Mouse (Mus musculus): ENCODE measurements around the gene Efcab7. TPM values are rescaled to one million over a fixed set of nuclear protein-coding genes. Genes with fewer than 3 reads are reported as not detected.

Gene Efcab7
- total RNA-seq, 2 experiments from 2014 or later, result 0.82 to 2.5 TPM

DNA sequence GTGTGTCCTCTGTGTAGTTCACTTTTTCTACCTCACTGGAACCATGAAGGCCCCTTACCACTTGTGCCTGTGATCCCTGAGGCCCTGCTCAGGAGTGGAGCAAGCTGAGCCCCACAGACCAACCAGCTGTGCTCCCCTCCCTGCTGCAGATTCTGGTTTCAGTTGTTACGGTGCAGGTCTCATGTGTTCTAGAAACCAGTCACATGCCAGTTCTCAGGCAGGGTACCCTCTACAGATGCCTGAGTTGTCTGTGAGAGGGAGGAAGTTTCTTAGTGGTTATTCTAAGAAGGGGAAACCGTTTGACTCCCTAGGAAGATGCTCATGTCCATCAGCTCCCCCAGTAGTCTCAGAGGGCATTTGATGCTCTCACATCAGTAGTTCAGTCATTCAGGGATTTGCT is 115.6 kb downstream of the Efcab7 start:
- no peak for DNase-seq

DNA sequence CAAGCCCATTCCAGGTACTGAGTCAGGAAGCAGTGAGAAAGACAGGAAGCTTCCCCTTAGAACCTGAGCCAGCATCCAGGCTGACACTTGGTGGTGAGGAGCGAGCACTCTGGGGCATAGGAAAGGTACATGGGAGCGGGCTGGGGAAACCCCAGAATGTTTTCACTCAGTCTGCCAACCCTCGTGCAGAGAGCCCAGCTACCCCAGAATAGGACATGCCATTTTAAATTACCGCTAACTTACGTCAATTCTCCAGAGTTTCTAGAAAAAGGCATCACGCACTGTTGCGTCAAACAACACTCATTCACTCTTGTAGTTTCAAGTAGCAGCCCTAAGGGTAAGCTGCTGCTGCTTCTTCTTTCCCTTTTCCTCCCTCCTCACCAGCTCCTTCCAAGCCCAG is 116.0 kb downstream of the Efcab7 start:
- no peak for DNase-seq

DNA sequence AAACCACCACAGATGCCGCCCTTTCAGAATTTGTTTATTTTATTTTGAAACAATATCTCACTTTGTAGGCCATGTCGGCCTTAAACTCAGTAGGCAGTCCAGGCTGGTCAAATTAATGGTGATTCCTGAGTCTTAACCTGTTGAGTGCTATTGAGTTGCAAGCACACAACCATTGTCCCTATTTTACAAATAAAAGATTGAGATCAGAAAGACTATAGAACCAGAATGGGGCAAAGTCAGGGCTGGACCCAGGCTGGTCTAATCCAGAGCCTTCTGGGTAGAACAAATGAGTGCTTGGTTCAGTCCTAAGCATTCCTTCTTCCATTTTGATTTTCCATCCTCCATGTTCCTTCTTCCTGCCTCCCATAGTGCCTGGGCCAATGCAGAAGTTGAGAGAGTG is 117.5 kb downstream of the Efcab7 start:
- no peak for DNase-seq

DNA sequence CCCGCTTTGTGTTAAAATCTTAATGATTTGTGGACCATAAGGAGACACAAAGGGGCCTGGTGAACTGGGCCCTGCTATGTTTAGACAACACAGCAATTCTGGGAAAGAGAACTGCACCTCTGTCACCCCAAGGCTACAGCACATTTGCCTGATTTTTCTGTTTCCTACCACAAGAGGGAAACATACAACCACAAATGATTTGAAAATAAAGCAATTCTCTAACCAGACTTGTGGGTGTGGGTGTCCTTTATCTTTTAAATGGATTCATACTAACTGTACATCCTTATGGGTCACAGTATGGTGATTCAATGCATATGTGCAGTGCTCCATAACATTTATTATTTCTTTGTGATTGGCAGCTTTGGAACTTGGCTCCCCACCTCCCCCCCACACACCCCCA is 118.2 kb downstream of the Efcab7 start:
- DNase-seq, result no peak

DNA sequence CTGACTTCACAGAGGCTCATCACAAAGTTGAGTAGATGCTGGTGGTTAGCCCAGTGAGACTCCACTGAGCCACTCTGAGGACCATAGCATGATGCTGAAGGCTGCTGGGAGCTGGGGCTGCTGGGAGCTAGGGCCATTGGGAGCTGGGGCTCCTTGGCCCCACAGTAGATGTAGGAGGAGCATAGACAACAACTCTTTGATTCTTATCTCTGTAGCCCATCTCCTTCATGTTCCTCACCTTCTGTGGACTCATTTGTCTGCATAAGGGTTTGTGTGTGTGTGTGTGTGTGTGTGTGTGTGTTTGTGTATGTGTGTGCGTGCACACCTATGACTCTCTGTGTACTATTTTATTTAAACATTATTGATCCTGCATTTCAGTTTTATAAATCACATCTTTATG is 118.9 kb downstream of the Efcab7 start:
- DNase-seq, result no peak

DNA sequence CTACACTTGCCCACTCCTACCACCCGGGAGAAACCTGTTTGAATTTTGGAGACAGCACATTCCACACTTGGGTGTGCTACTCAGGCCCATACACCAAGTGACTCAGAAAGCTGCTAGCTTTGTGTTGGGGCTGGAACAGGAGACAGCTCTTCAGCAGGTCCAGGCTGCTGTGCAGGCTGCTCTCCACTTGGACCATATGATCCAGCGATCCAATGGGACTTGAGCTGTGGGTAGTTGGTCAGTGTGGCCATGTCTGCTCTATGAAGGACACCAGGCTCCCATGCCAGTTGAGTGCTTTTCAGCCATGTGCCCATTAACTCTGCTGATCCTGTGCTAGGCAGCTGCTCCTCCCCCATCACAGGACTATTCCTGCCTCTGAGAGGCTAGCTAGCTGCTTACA is 124.9 kb downstream of the Efcab7 start:
- DNase-seq, result peak; percentile 43

DNA sequence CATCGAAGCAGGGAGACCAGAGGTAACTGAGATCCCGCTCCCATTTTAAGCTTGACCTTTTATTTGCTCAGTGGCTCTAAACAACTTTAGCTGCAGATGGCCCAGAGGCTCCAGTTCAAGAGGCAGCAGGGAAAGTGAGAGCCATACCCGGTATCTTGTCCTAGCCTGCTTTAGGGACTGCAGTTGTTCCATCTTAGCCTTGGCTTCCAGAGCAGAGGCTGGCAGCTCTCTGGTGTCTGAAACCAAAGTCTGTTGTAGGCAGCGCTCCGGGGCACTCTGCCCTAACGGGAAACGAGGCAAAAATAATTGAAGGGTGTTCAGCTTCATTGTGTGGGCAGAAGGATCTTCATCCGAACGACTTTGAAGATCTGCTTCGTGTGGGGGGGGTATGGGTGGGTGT is 126.4 kb downstream of the Efcab7 start:
- DNase-seq, result peak; percentile 74

DNA sequence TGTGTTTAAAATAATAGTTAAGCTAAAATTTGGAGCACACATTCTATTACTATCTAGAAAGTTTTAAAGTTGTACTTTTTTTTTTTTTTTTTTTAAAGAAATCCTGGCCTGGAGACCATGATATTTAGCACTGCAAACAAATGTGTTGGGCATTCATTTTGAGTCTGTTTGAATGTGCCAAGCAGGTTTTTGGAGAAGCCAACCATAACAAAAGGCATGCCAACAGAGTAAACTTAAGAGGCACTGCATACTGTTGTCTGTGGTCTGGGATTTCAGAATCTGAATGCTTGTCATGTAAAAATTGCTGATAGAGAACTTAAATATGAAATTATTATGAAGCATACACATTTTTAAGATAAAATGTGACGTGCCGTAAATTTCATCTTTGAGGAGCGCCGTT is 128.2 kb downstream of the Efcab7 start:
- DNase-seq, result no peak

DNA sequence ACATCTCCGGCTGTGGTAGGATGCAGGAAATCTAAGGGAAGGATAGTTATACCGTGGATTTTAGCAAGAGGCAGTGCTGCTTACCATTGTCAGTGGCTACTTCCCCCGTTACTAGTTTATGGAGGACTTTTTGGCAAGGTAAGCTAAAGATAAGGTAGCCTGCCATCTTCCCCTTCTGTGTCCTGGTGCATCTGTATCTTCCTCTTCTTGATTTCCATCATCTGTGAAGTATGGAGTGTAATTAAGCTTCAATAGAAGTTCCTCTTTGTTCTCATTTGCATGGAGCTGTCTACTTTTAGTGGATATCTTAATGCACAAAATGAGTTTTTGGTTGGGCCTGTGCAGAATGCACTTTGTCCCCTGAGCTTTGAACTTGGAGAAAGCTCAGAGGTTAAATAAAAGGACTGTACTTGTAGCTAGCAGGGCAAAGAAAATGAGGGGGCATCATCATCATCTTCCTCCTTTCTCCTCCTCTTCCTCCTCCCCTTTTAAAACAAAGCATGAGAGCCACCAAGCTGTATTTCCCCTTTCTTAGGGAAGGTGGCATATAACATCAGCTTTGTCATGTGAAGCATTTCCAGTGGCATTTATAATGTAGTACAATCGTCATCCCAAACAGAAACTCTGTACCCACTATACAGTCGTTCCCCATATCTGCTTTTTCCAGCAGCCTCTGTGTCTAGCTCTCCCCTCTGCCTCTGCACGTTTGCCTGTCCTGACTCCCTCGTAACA is 129.3 kb downstream of the Efcab7 start:
- DNase-seq, result no peak

DNA sequence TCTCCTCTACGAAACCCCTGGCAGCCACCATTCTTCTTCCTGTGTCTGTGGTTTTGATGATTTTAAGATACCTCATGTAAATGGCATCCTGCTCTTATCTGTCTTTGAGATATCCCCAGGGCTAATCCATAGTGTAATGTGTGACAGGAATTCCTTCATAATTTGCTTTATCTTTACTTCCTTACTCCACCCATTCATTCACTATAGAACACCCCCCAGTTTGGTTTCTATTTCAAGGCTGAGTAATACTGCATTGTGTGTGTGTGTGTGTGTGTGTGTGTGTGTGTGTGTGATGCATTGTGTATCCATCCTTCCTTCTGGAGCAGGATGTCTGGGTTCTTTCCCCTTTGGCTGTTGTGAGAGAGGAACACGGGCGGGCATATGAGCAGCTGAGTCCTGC is 130.3 kb downstream of the Efcab7 start:
- no peak for DNase-seq

Other genes with a start within 250 kb of the Efcab7 start
- 1 to 10 TPM; 1.4 to 2.0 TPM for gene Foxd3, start 172.9 kb upstream of the Efcab7 start, total RNA-seq (2021)
- gene Alg6, start 113.5 kb upstream of the Efcab7 start, total RNA-seq (2021), result 1 to 10 TPM; 4.7 to 7.4 TPM
- 1,000 to 10,000 TPM in 1 of 2 experiments, 100 to 1,000 TPM in 1; 832 to 1,031 TPM for gene Pgm1, start 100.2 kb downstream of the Efcab7 start, total RNA-seq (2021)
- 1 to 10 TPM; 3.6 to 4.7 TPM for gene Itgb3bp, start 100.6 kb downstream of the Efcab7 start, total RNA-seq (2021)